Mouse (Mus musculus) v-Abl transformed pro-B cells (cell line): ENCODE measurements around the gene Prdm16.

ENCODE experiments used
- in situ Hi-C, 2 experiments: fragments of 400-800 bp; cut with MboI; formaldehyde crosslinking; loops; one replicate each; pipeline ENCODE4 v1.15.1; 2025; ENCODE audit not compliant: unreplicated experiment in 2 of 2

The Prdm16 gene

GRCm38 (mm10) chr4:154439455-154440052 is 197.1 kb downstream of the Prdm16 start:
- in situ Hi-C loops: no loop called here

GRCm38 (mm10) chr4:154438610-154439009 is 198.1 kb downstream of the Prdm16 start:
- in situ Hi-C loops: no loop called here

GRCm38 (mm10) chr4:154429770-154430169 is 206.9 kb downstream of the Prdm16 start:
- in situ Hi-C loops: no loop called here

- in situ Hi-C loops: no loop called here
These were observed 209.8 kb downstream of the Prdm16 start for GRCm38 (mm10) chr4:154426901-154427300.

GRCm38 (mm10) chr4:154425284-154425683 is 211.4 kb downstream of the Prdm16 start:
- in situ Hi-C loops: no loop called here

GRCm38 (mm10) chr4:154424681-154425080 is 212.0 kb downstream of the Prdm16 start:
- in situ Hi-C loops: no loop called here

GRCm38 (mm10) chr4:154422431-154422913 is 214.2 kb downstream of the Prdm16 start:
- in situ Hi-C loops: no loop called here

GRCm38 (mm10) chr4:154420749-154421148 is 215.9 kb downstream of the Prdm16 start:
- in situ Hi-C loops: no loop called here

GRCm38 (mm10) chr4:154419766-154420165 is 216.9 kb downstream of the Prdm16 start:
- in situ Hi-C loops: no loop called here

GRCm38 (mm10) chr4:154418993-154419392 is 217.7 kb downstream of the Prdm16 start:
- in situ Hi-C loops: no loop called here

- in situ Hi-C loops: no loop called here
These were observed 218.3 kb downstream of the Prdm16 start for GRCm38 (mm10) chr4:154418327-154418744.

GRCm38 (mm10) chr4:154416728-154417127 is 219.9 kb downstream of the Prdm16 start:
- in situ Hi-C loops: no loop called here

- in situ Hi-C loops: no loop called here
These were observed 221.8 kb downstream of the Prdm16 start for GRCm38 (mm10) chr4:154414885-154415284.

GRCm38 (mm10) chr4:154410559-154410958 is 226.1 kb downstream of the Prdm16 start:
- in situ Hi-C loops: no loop called here

- in situ Hi-C loops: no loop called here
These were observed 226.8 kb downstream of the Prdm16 start for GRCm38 (mm10) chr4:154409841-154410240.

GRCm38 (mm10) chr4:154409237-154409721 is 227.4 kb downstream of the Prdm16 start:
- in situ Hi-C loops: no loop called here

GRCm38 (mm10) chr4:154402948-154403347 is 233.7 kb downstream of the Prdm16 start:
- in situ Hi-C loops: no loop called here

- in situ Hi-C loops: no loop called here
These were observed 234.4 kb downstream of the Prdm16 start for GRCm38 (mm10) chr4:154401982-154402932.

GRCm38 (mm10) chr4:154401379-154401778 is 235.3 kb downstream of the Prdm16 start:
- in situ Hi-C loops: no loop called here

GRCm38 (mm10) chr4:154400256-154401171 is 236.2 kb downstream of the Prdm16 start:
- in situ Hi-C loops: no loop called here
